Mouse (Mus musculus) liver, embryonic 12.5 days (tissue): Measurements from ENCODE around the gene Ptch2. TPM values are rescaled to one million over a fixed set of nuclear protein-coding genes. Genes with fewer than 3 reads are reported as not detected.

ENCODE experiments used
- ATAC-seq: fragments of 200-750 bp; cut with Nextera tagmentation; 2 replicates; pipeline ENCODE4 v1.8.0; 2017; ENCODE audit warnings: moderate number of reproducible peaks, mild to moderate bottlenecking, moderate library complexity
- H3K27ac ChIP-seq: fragments of 300-500 bp; sonication (generic); 2 replicates; pipeline ENCODE4 v1.5.1; 2016; ENCODE audit warnings: mild to moderate bottlenecking
- H3K27me3 ChIP-seq: fragments of 300-500 bp; sonication (generic); replicated peaks from 2 replicates; pipeline ENCODE4 v1.6.1; 2016; ENCODE audit warnings: mild to moderate bottlenecking, moderate library complexity
- H3K36me3 ChIP-seq: fragments of 300-500 bp; sonication (generic); 2 replicates; pipeline ENCODE4 v1.6.1; 2016; ENCODE audit warnings: mild to moderate bottlenecking, moderate library complexity
- H3K4me1 ChIP-seq: fragments of 300-500 bp; sonication (generic); 2 replicates; pipeline ENCODE4 v1.6.1; 2016
- H3K4me2 ChIP-seq: fragments of 300-500 bp; sonication (generic); 2 replicates; pipeline ENCODE4 v1.6.1; 2016; ENCODE audit warnings: mild to moderate bottlenecking, moderate library complexity
- H3K4me3 ChIP-seq: fragments of 300-500 bp; sonication (generic); 2 replicates; pipeline ENCODE4 v1.5.1; 2016; ENCODE audit warnings: mild to moderate bottlenecking, moderate library complexity
- H3K9ac ChIP-seq: fragments of 300-500 bp; sonication (generic); 2 replicates; pipeline ENCODE4 v1.6.1; 2016; ENCODE audit warnings: mild to moderate bottlenecking, moderate library complexity
- H3K9me3 ChIP-seq: fragments of 300-500 bp; sonication (generic); replicated peaks from 2 replicates; pipeline ENCODE4 v1.6.1; 2016; ENCODE audit warnings: mild to moderate bottlenecking, moderate library complexity
- WGBS: fragments of 180-500 bp; shearing (Covaris S2); methylation state at CpG from one replicate; pipeline ENCODE4 v1.1.7; 2016; ENCODE audit not compliant: insufficient replicate concordance; 5-methylcytosine and 5-hydroxymethylcytosine counted together
- polyA plus RNA-seq: library from polyadenylated mRNA; unstranded; fragments of >200 nt; fragmentation: Nextera tagmentation; extraction: Ambion mirVana; gene quantifications from 2 replicates; pipeline ENCODE4 v1.2.1, GENCODE M21; 2016

The Ptch2 gene
- polyA plus RNA-seq, 1 experiment from 2014 or later: 1.4 TPM

GRCm38 (mm10) chr4:117107813-117108523, 12.1 kb downstream of the Ptch2 start:
- no peaks in the 10 kb centered on the region for H3K9me3 ChIP-seq
- H3K27me3 ChIP-seq: peaks cover 33% of the 10 kb centered on the region
- no peaks in the 10 kb centered on the region for H3K4me1 ChIP-seq
- no peak for ATAC-seq
- H3K9ac ChIP-seq: no peak overlapping the region
- no peak overlapping the region for H3K4me3 ChIP-seq
- no peak overlapping the region for H3K27ac ChIP-seq
- H3K36me3 ChIP-seq: no peaks in the 10 kb centered on the region
- WGBS: 80% methylated on average over 18 of the region's 18 CpGs
- H3K4me2 ChIP-seq: no peak overlapping the region

- Histone ChIP-seq H3K9ac (no peak overlapping the region), H3K9me3 (no peaks in the 10 kb centered on the region), H3K4me2 (no peak overlapping the region), H3K27ac (no peak overlapping the region), H3K36me3 (no peaks in the 10 kb centered on the region), H3K4me1 (no peaks in the 10 kb centered on the region), H3K27me3 (peaks cover 30% of the 10 kb centered on the region), H3K4me3 (no peak overlapping the region)
- 88% methylated on average over 6 of the region's 6 CpGs for WGBS
- no peak for ATAC-seq
Measured at GRCm38 (mm10) chr4:117108524-117108849, 12.6 kb downstream of the Ptch2 start.

GRCm38 (mm10) chr4:117109330-117109729, 13.5 kb downstream of the Ptch2 start:
- H3K4me3 ChIP-seq: no peak overlapping the region
- peaks cover 21% of the 10 kb centered on the region for H3K27me3 ChIP-seq
- H3K4me1 ChIP-seq: no peaks in the 10 kb centered on the region
- no peak for ATAC-seq
- H3K27ac ChIP-seq: no peak overlapping the region
- 81% methylated on average over 25 of the region's 25 CpGs for WGBS
- no peak overlapping the region for H3K4me2 ChIP-seq
- no peaks in the 10 kb centered on the region for H3K9me3 ChIP-seq
- no peak overlapping the region for H3K9ac ChIP-seq
- H3K36me3 ChIP-seq: no peaks in the 10 kb centered on the region

- no peak overlapping the region for H3K4me3 ChIP-seq
- 77% methylated on average over 13 of the region's 13 CpGs for WGBS
Measured at GRCm38 (mm10) chr4:117110249-117110648, 14.4 kb downstream of the Ptch2 start.

GRCm38 (mm10) chr4:117110985-117111384, 15.1 kb downstream of the Ptch2 start:
- H3K9me3 ChIP-seq: no peaks in the 10 kb centered on the region
- H3K4me3 ChIP-seq: no peak overlapping the region
- no peak overlapping the region for H3K4me2 ChIP-seq
- no peaks in the 10 kb centered on the region for H3K36me3 ChIP-seq
- peaks cover 8% of the 10 kb centered on the region; the same call in 1 of the 2 replicates for H3K27me3 ChIP-seq
- no peak overlapping the region for H3K27ac ChIP-seq
- no peak for ATAC-seq
- no peak overlapping the region for H3K9ac ChIP-seq
- H3K4me1 ChIP-seq: no peaks in the 10 kb centered on the region
- 81% methylated on average over 11 of the region's 11 CpGs for WGBS

More at GRCm38 (mm10) chr4:117110249-117110648, 14.4 kb downstream of the Ptch2 start:
- no peak for ATAC-seq
- Histone ChIP-seq H3K36me3 (no peaks in the 10 kb centered on the region), H3K9ac (no peak overlapping the region), H3K27ac (no peak overlapping the region), H3K4me2 (no peak overlapping the region), H3K4me1 (no peaks in the 10 kb centered on the region), H3K27me3 (peaks cover 14% of the 10 kb centered on the region), H3K9me3 (no peaks in the 10 kb centered on the region)

- H3K4me1 ChIP-seq: no peaks in the 10 kb centered on the region
- no peaks in the 10 kb centered on the region; the same call in 1 of the 2 replicates for H3K36me3 ChIP-seq
- no peaks in the 10 kb centered on the region for H3K9me3 ChIP-seq
- 90% methylated on average over 1 of the region's 1 CpGs for WGBS
- peaks cover 6% of the 10 kb centered on the region; the same call in 1 of the 2 replicates for H3K27me3 ChIP-seq
- no peak overlapping the region for H3K9ac ChIP-seq
- ATAC-seq: no peak
- H3K4me3 ChIP-seq: no peak overlapping the region
- no peak overlapping the region for H3K4me2 ChIP-seq
- no peak overlapping the region for H3K27ac ChIP-seq
Measured at GRCm38 (mm10) chr4:117113237-117113636, 17.4 kb downstream of the Ptch2 start.

- ATAC-seq: no peak
- peaks cover 12% of the 10 kb centered on the region for H3K4me1 ChIP-seq
- no peaks in the 10 kb centered on the region for H3K9me3 ChIP-seq
- H3K4me3 ChIP-seq: no peak overlapping the region
- WGBS: 82% methylated on average over 5 of the region's 5 CpGs
- H3K27me3 ChIP-seq: no peaks in the 10 kb centered on the region
- H3K36me3 ChIP-seq: peaks cover 4% of the 10 kb centered on the region; the same call in 1 of the 2 replicates
- no peak overlapping the region for H3K4me2 ChIP-seq
- H3K27ac ChIP-seq: no peak overlapping the region
- H3K9ac ChIP-seq: no peak overlapping the region
Measured at GRCm38 (mm10) chr4:117115592-117115991, 19.7 kb downstream of the Ptch2 start.

- Histone ChIP-seq H3K4me1 (peaks cover 22% of the 10 kb centered on the region), H3K4me2 (no peak overlapping the region), H3K27ac (no peak overlapping the region), H3K27me3 (no peaks in the 10 kb centered on the region), H3K36me3 (peaks cover 4% of the 10 kb centered on the region; the same call in 1 of the 2 replicates), H3K9me3 (no peaks in the 10 kb centered on the region), H3K4me3 (no peak overlapping the region), H3K9ac (no peak overlapping the region)
- no peak for ATAC-seq
- WGBS: 83% methylated on average over 7 of the region's 7 CpGs
Measured at GRCm38 (mm10) chr4:117117931-117118330, 22.1 kb downstream of the Ptch2 start.

GRCm38 (mm10) chr4:117119636-117120035, 23.8 kb downstream of the Ptch2 start:
- peak overlapping the region; percentile 97 for H3K4me2 ChIP-seq
- no peaks in the 10 kb centered on the region for H3K9me3 ChIP-seq
- H3K27ac ChIP-seq: peak overlapping the region; percentile 76
- 74% methylated on average over 5 of the region's 5 CpGs for WGBS
- peak overlapping the region; percentile 80 for H3K9ac ChIP-seq
- H3K27me3 ChIP-seq: no peaks in the 10 kb centered on the region
- H3K4me1 ChIP-seq: peaks cover 34% of the 10 kb centered on the region
- H3K4me3 ChIP-seq: peak overlapping the region; percentile 71
- no peak for ATAC-seq
- peaks cover 4% of the 10 kb centered on the region; the same call in 1 of the 2 replicates for H3K36me3 ChIP-seq

- peak; percentile 5; the same call in 1 of the 2 replicates for ATAC-seq
- H3K36me3 ChIP-seq: peaks cover 4% of the 10 kb centered on the region; the same call in 1 of the 2 replicates
- peak overlapping the region; percentile 80 for H3K9ac ChIP-seq
- peak overlapping the region; percentile 76 for H3K27ac ChIP-seq
- peak overlapping the region; percentile 97 for H3K4me2 ChIP-seq
- peaks cover 38% of the 10 kb centered on the region for H3K4me1 ChIP-seq
- no peaks in the 10 kb centered on the region for H3K9me3 ChIP-seq
- 4% methylated on average over 10 of the region's 10 CpGs for WGBS
- no peaks in the 10 kb centered on the region for H3K27me3 ChIP-seq
- H3K4me3 ChIP-seq: peak overlapping the region; percentile 71
Measured at GRCm38 (mm10) chr4:117120052-117120444, 24.2 kb downstream of the Ptch2 start.

GRCm38 (mm10) chr4:117120445-117121414, 24.9 kb downstream of the Ptch2 start:
- Histone ChIP-seq H3K4me2 (peak overlapping the region; percentile 97), H3K27me3 (no peaks in the 10 kb centered on the region), H3K27ac (peak overlapping the region; percentile 76), H3K36me3 (peaks cover 4% of the 10 kb centered on the region; the same call in 1 of the 2 replicates), H3K4me1 (peaks cover 45% of the 10 kb centered on the region), H3K4me3 (peak overlapping the region; percentile 71), H3K9ac (peak overlapping the region; percentile 80), H3K9me3 (no peaks in the 10 kb centered on the region)
- WGBS: under 1% methylated on average over 68 of the region's 69 CpGs
- ATAC-seq: peak; percentile 88

GRCm38 (mm10) chr4:117122209-117122608, 26.3 kb downstream of the Ptch2 start:
- Histone ChIP-seq H3K27me3 (no peaks in the 10 kb centered on the region), H3K9me3 (no peaks in the 10 kb centered on the region), H3K4me2 (no peak overlapping the region), H3K36me3 (peaks cover 4% of the 10 kb centered on the region; the same call in 1 of the 2 replicates), H3K4me3 (no peak overlapping the region), H3K4me1 (peaks cover 57% of the 10 kb centered on the region), H3K27ac (no peak overlapping the region), H3K9ac (no peak overlapping the region; the same call in 1 of the 2 replicates)
- 80% methylated on average over 4 of the region's 4 CpGs for whole genome bisulfite sequencing
- ATAC-seq: no peak
